Mouse (Mus musculus) kidney, adult 2 months (tissue): ENCODE results near the gene Nt5c2.

Experiments
- CTCF ChIP-seq: fragments of 200-500 bp; conservative IDR thresholded peaks from 2 replicates; pipeline ENCODE4 v1.5.1; 2011; ENCODE audit warnings: low read depth, mild to moderate bottlenecking, control low read depth, low read length, moderate library complexity, mixed read lengths; ENCODE audit not compliant: insufficient read depth, insufficient read length
- POLR2A ChIP-seq: fragments of 200-500 bp; IDR thresholded peaks from one replicate; pipeline ENCODE4 v1.6.1; 2011; ENCODE audit warnings: low read depth, low read length, control low read depth

DNA sequence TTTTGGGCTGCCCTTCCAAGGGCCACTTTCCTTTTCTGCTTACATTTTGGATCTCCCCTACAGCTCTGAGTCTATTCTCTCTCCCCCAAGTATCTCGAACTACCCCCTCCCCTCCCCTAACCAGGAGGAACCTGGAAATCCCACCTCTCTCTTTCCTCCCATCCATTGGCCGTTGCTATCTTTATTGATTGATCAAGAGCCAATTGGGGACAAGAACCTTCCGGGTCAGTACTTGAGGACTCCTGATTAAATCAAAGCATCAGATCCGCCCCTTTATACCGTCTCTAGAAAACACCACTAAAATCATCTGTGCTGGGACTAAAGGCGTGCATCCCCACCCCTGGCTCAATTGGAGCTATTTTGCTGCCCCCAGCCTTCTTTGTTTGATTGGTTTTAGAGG, 33.5 kb downstream of the Nt5c2 start:
- no peak for TF ChIP-seq POLR2A
- no peak for TF ChIP-seq CTCF
